Mouse (Mus musculus) stomach, postnatal 0 days (tissue): ENCODE data around the gene Reln.

Source experiments
- CTCF ChIP-seq: IDR thresholded peaks from 2 replicates; pipeline ENCODE4 v1.5.1; 2016; ENCODE audit warnings: antibody characterized with exemption, low read depth, mild to moderate bottlenecking, moderate library complexity
- EP300 ChIP-seq: optimal IDR thresholded peaks from 2 replicates; pipeline ENCODE3; 2016; ENCODE audit warnings: antibody characterized with exemption

DNA sequence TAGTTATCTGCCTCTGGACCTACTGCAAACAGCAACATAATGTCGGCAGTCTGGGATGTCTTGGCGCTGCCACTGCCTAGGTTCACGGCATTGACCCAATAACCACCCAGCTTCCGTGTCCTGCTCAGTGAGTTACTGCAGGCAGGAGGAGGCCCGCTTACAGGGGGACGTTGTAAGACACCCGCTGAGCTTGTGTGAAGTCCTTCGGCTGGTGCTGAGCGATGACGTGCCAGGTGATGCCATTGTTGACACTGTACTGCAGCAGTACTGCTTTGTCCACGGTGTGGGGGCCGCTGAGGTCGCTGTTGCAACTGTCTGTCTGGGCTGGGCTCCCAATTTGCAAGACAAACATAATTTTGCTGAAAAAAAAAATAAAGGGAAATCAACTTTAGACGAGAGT is 447.9 kb downstream of the Reln start:
- no peak for TF ChIP-seq CTCF
- no peak for TF ChIP-seq EP300
